Mouse (Mus musculus) embryonic fibroblast, embryonic 13.5 days (primary cell): Measurements from ENCODE around the gene Flywch2.

Experiments used
- CTCF ChIP-seq: IDR thresholded peaks from 2 replicates; pipeline ENCODE4 v1.5.1; 2011; ENCODE audit warnings: mild to moderate bottlenecking, control low read depth, low read length, moderate library complexity, borderline replicate concordance; ENCODE audit not compliant: insufficient read depth
- POLR2A ChIP-seq: IDR thresholded peaks from 2 replicates; pipeline ENCODE4 v1.6.1; 2011; ENCODE audit warnings: low read depth, mild to moderate bottlenecking, control low read depth, low read length, moderate library complexity

DNA sequence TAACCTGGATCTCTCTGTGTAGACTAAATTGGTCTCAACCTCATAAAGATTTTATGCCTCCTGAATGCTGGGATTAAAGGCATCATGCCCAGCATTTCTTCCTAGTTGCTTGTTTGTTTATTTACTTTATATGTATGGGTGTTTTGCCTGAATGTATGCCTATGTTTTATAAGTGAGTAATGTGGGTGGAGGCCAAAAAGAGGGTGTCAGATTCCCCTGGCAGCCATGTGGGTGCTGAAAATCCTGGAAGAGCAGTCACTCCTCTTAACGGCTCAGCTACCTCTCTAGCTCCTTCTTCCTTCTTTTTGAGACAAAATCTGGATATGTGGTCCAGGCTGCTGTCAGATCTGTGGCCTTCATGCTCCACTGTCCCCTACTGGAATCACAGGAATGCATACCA is 55.4 kb downstream of the Flywch2 start:
- TF ChIP-seq POLR2A (no peak), CTCF (no peak)
